Mouse (Mus musculus): Measurements from ENCODE around the gene Prr19. TPM values are rescaled to one million over a fixed set of nuclear protein-coding genes. Genes with fewer than 3 reads are reported as not detected.

The Prr19 gene
- total RNA-seq, 1 experiment, result 4.3 TPM

- peak overlapping the region; percentile 52 for H3K9ac ChIP-seq (ENCODE audit: insufficient read depth, low read depth, low read length, poor library complexity, severe bottlenecking)
- peaks cover 14 to 55% of the 10 kb centered on the region in 2 experiments for H3K4me1 ChIP-seq (ENCODE audit: control insufficient read depth in 2 of 2, insufficient read depth in 2 of 2, low read length in 2 of 2, poor library complexity in 1 of 2)
Observed at GRCm38 (mm10) chr7:25275555-25276298, 25.5 kb upstream of the Prr19 start.

GRCm38 (mm10) chr7:25277405-25277804 is 23.8 kb upstream of the Prr19 start:
- Histone ChIP-seq H3K4me3 (ENCODE audit: insufficient read depth in 1 of 2, low read depth in 1 of 2, low read length in 2 of 2, poor library complexity in 1 of 2, severe bottlenecking in 1 of 2) (peak overlapping the region in 1 of 2 experiments; percentile 84; a peak in 1 of 4 replicates), H3K9me3 (ENCODE audit: control insufficient read depth, insufficient read depth, low read depth, low read length) (no peaks in the 10 kb centered on the region), H3K36me3 (ENCODE audit: control insufficient read depth, insufficient read depth, low read length, poor library complexity, severe bottlenecking) (no peaks in the 10 kb centered on the region), H3K27ac (ENCODE audit: insufficient read depth, low read depth, low read length, poor library complexity, severe bottlenecking) (peak overlapping the region; percentile 87; the same call in 1 of the 2 replicates), H3K9ac (ENCODE audit: insufficient read depth, low read depth, low read length, poor library complexity, severe bottlenecking) (peak overlapping the region; percentile 45; the same call in 1 of the 2 replicates), H3K4me1 (ENCODE audit: control insufficient read depth in 2 of 2, insufficient read depth in 2 of 2, low read length in 2 of 2, poor library complexity in 1 of 2) (peaks cover 21 to 49% of the 10 kb centered on the region in 2 experiments)
- no peak for DNase-seq (ENCODE audit: low read depth, low spot score)
- TF ChIP-seq CHD2 (IDR thresholded peaks at IDR 0.05; ENCODE audit: low read depth, low read length), result no peak
- TF ChIP-seq ZC3H11A (IDR thresholded peaks at IDR 0.05; ENCODE audit: borderline replicate concordance, low read depth, low read length), result no peak
- no peak for TF ChIP-seq ZNF384 (IDR thresholded peaks at IDR 0.05; ENCODE audit: low read depth, low read length)
- TF ChIP-seq HCFC1 (IDR thresholded peaks at IDR 0.05; ENCODE audit: borderline replicate concordance, insufficient read depth, low read length), result no peak
- no peak for TF ChIP-seq MAFK (IDR thresholded peaks at IDR 0.05; ENCODE audit: insufficient read depth, low read depth, low read length)
- in situ Hi-C loops (cut with MboI; ENCODE audit: low sequenced_read_pairs in 2 of 2, unreplicated experiment in 2 of 2), result no loop called here

More at GRCm38 (mm10) chr7:25275555-25276298, 25.5 kb upstream of the Prr19 start:
- Histone ChIP-seq H3K4me3 (ENCODE audit: insufficient read depth in 1 of 2, low read depth in 1 of 2, low read length in 2 of 2, poor library complexity in 1 of 2, severe bottlenecking in 1 of 2) (no peak overlapping the region), H3K36me3 (ENCODE audit: control insufficient read depth, insufficient read depth, low read length, poor library complexity, severe bottlenecking) (no peaks in the 10 kb centered on the region), H3K9me3 (ENCODE audit: control insufficient read depth, insufficient read depth, low read depth, low read length) (no peaks in the 10 kb centered on the region), H3K27ac (ENCODE audit: insufficient read depth, low read depth, low read length, poor library complexity, severe bottlenecking) (peak overlapping the region; percentile 3; the same call in 1 of the 2 replicates)
- in situ Hi-C loops (cut with MboI; ENCODE audit: low sequenced_read_pairs in 2 of 2, unreplicated experiment in 2 of 2), result no loop called here
- TF ChIP-seq ZC3H11A (IDR thresholded peaks at IDR 0.05; ENCODE audit: borderline replicate concordance, low read depth, low read length) (no peak), HCFC1 (IDR thresholded peaks at IDR 0.05; ENCODE audit: borderline replicate concordance, insufficient read depth, low read length) (no peak), CHD2 (IDR thresholded peaks at IDR 0.05; ENCODE audit: low read depth, low read length) (no peak), ZNF384 (IDR thresholded peaks at IDR 0.05; ENCODE audit: low read depth, low read length) (no peak), MAFK (IDR thresholded peaks at IDR 0.05; ENCODE audit: insufficient read depth, low read depth, low read length) (no peak)
- no peak for DNase-seq (ENCODE audit: low read depth, low spot score)

- H3K9ac ChIP-seq (ENCODE audit: insufficient read depth, low read depth, low read length, poor library complexity, severe bottlenecking), result peak overlapping the region; percentile 45; the same call in 1 of the 2 replicates
- H3K36me3 ChIP-seq (ENCODE audit: control insufficient read depth, insufficient read depth, low read length, poor library complexity, severe bottlenecking), result no peaks in the 10 kb centered on the region
- H3K4me1 ChIP-seq (ENCODE audit: control insufficient read depth in 2 of 2, insufficient read depth in 2 of 2, low read length in 2 of 2, poor library complexity in 1 of 2), result peaks cover 21 to 44% of the 10 kb centered on the region in 2 experiments
- H3K27ac ChIP-seq (ENCODE audit: insufficient read depth, low read depth, low read length, poor library complexity, severe bottlenecking), result peak overlapping the region; percentile 87; the same call in 1 of the 2 replicates
- no peak for TF ChIP-seq CHD2 (IDR thresholded peaks at IDR 0.05; ENCODE audit: low read depth, low read length)
- 0 out of 2 replicates have a peak, but pooled peaks have one; percentile 26 for TF ChIP-seq ZC3H11A (IDR thresholded peaks at IDR 0.05; ENCODE audit: borderline replicate concordance, low read depth, low read length)
- H3K9me3 ChIP-seq (ENCODE audit: control insufficient read depth, insufficient read depth, low read depth, low read length), result no peaks in the 10 kb centered on the region
- H3K4me3 ChIP-seq (ENCODE audit: insufficient read depth in 1 of 2, low read depth in 1 of 2, low read length in 2 of 2, poor library complexity in 1 of 2, severe bottlenecking in 1 of 2), result peak overlapping the region; percentile 8 to 84; a peak in 3 of 4 replicates
- in situ Hi-C loops (cut with MboI; ENCODE audit: low sequenced_read_pairs in 2 of 2, unreplicated experiment in 2 of 2), result no loop called here
- DNase-seq (ENCODE audit: low read depth, low spot score), result no peak
Observed at GRCm38 (mm10) chr7:25277998-25278340, 23.2 kb upstream of the Prr19 start.

GRCm38 (mm10) chr7:25278341-25279075 is 22.7 kb upstream of the Prr19 start:
- no peak for DNase-seq (ENCODE audit: low read depth, low spot score)
- Histone ChIP-seq H3K36me3 (ENCODE audit: control insufficient read depth, insufficient read depth, low read length, poor library complexity, severe bottlenecking) (no peaks in the 10 kb centered on the region), H3K4me1 (ENCODE audit: control insufficient read depth in 2 of 2, insufficient read depth in 2 of 2, low read length in 2 of 2, poor library complexity in 1 of 2) (peaks cover 23 to 42% of the 10 kb centered on the region in 2 experiments), H3K4me3 (ENCODE audit: insufficient read depth in 1 of 2, low read depth in 1 of 2, low read length in 2 of 2, poor library complexity in 1 of 2, severe bottlenecking in 1 of 2) (peak overlapping the region; percentile 84 to 85), H3K9ac (ENCODE audit: insufficient read depth, low read depth, low read length, poor library complexity, severe bottlenecking) (peak overlapping the region; percentile 90), H3K9me3 (ENCODE audit: control insufficient read depth, insufficient read depth, low read depth, low read length) (no peaks in the 10 kb centered on the region), H3K27ac (ENCODE audit: insufficient read depth, low read depth, low read length, poor library complexity, severe bottlenecking) (peak overlapping the region; percentile 87)
- no peak for TF ChIP-seq ZNF384 (IDR thresholded peaks at IDR 0.05; ENCODE audit: low read depth, low read length)
- TF ChIP-seq MAFK (IDR thresholded peaks at IDR 0.05; ENCODE audit: insufficient read depth, low read depth, low read length), result no peak
- TF ChIP-seq CHD2 (IDR thresholded peaks at IDR 0.05; ENCODE audit: low read depth, low read length), result no peak
- TF ChIP-seq HCFC1 (IDR thresholded peaks at IDR 0.05; ENCODE audit: borderline replicate concordance, insufficient read depth, low read length), result no peak
- TF ChIP-seq ZC3H11A (IDR thresholded peaks at IDR 0.05; ENCODE audit: borderline replicate concordance, low read depth, low read length), result no peak; the same call in 1 of the 2 replicates
- in situ Hi-C loops (cut with MboI; ENCODE audit: low sequenced_read_pairs in 2 of 2, unreplicated experiment in 2 of 2), result no loop called here
